Mouse (Mus musculus): ENCODE results near the gene Fbxl7.

The Fbxl7 gene

DNA sequence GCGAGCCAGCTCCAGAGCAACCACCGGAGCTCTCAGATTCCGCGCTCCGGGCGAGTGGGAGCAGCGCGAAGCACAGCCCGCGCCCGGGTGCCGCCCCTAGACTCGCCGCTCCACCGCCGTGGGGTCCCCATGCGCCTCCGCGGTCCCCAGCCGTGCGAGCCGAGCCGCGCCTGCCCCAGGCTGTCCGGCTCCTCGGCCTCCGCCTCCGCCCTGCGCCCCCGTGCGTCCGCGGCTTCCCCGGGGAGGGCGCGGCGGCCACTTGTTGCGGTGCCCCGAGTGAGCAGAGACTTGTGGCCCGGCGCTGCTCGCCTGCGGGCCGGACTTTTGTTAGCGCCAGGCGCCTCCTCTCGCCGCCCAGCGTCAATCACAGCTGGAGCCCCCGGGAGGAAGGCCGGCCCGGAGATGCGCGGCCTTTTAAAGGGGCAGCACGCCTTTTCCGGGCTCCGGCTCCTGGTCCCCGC, at the start of gene Fbxl7:
Gene Fbxl7 (minus strand): TSS at position 330 of the 461 bp plus-strand sequence.
- DNase-seq (ENCODE audit: low read depth, low spot score), result no peak

DNA sequence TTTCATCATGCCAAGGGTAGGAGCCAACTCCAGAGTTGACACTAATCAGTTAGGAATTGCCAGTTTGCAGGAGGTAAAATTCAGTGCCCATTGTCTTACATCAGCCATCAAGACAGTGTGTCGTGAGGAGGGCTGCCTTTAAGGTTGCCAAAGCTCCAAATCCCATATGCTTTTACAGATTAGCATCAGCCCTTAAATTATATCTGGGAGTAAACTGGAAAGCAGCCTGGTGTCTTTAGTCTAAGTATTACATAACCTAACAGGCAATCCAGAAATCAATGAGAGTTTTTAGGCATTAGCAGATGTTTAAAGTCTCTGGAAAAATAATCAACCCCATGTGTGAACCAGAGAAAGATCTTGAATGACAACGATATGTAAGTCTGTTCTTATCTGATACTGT, 26.6 kb upstream of the Fbxl7 start:
- DNase-seq (ENCODE audit: low read depth, low spot score), result no peak

DNA sequence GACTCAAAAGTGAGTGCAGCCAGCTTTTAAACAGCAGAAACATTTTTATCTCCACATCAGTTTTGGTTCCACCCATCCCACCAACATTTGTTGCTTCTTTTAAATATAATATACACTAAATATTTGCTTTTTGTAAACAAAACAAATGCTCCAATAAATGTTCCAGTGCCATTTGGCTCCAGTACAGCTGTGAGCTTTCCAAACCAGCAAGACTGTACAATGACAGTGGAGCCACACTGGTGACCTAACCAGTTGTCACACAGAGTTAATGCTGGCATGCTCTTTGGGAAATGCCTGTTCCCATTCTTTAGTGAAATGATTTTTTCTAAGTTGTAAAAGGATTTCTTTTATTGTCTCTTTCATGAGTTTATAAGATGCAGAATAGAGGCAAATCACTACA, 18.0 kb upstream of the Fbxl7 start:
- DNase-seq (ENCODE audit: low read depth, low spot score), result no peak

DNA sequence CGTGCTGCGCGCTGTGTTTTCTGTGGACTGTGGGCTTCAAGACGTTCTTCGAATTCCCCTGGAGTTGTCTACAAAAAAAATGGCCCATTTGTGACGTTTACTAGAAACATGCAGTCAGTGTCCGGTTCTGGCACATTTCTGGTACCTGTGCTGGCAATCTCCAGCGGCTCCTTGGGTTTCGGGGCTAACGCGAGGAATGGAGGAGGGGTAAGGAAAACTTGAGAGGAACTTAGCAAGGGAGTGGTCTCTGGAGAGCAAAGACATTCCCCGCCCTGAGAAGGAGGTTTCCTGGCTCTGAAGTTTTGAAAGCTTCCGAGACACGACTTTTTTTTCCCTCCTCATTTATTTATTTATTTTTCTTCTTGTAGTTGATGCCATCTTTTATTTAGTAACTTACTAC, 381 bp upstream of the Fbxl7 start:
- no peak for DNase-seq (ENCODE audit: low read depth, low spot score)

DNA sequence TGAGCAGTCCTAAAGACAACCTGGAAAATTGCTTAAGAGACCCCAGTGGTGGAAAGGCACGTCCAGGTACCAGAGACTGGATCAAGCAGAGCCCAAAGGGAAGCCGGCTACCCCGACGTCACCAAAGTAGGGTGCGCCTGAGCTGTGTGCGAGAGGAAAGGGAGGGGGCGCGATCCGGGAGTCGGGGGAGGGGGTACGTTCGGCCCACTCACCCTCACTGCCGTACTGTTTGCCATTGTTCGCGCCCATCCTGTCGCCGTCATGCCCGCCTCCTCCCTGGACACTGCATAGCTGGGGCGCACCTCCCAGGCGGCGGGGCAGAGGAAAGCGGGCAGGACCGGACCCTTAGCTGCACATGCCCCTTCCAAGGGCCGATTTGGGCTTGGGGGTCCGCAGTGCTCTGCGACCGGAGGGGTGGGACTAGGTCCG, 565 bp downstream of the Fbxl7 start:
- DNase-seq (ENCODE audit: low read depth, low spot score), result no peak

DNA sequence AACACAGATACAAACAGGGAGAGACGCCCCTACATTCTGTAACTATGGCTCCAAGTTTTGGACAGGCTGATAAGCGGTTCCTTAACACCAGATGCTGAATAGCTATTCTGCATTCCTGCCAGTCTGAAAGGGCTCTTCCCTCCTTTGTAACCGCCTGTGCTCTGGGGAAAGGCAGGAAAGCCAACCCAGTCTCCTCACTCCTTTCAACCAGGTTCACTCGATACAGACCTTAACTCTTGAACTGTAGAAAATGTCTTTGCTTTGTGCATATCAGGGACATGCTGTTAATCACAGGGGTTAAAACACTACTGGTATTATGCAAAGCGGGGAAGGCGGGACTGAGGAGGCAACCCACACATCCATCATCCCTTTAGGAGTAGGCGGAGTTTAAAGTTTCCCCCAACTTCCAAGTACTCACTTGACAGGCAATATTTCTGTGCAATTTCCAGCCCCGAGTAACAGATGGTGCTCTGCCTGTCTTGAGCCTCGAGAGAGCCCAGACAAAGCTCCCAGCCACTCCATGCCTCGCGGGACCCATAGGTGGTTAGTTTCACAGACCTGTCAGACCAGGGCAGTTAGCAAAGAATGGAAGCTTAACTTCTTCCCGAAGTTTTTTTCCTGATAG, 1.2 kb downstream of the Fbxl7 start:
- DNase-seq (ENCODE audit: low read depth, low spot score), result no peak

DNA sequence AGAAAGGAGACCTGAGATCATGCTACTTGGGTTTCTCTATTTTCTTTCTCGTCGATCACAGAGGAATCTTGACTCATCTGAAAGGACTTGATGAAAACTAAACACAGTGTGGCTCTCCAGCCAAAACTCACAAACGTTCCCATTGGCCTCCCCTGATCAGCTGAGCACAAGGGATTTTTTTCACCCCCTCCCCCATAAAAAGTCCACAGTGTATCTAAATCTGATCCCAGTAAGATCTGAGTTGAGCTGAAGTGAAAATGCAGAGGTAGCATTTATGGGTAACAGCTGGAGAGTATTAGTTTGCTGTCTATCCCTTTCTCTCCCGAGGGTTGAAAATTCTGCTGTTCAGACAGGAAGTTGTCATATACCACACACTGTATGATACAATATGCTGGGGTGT, 2.2 kb downstream of the Fbxl7 start:
- DNase-seq (ENCODE audit: low read depth, low spot score), result no peak

DNA sequence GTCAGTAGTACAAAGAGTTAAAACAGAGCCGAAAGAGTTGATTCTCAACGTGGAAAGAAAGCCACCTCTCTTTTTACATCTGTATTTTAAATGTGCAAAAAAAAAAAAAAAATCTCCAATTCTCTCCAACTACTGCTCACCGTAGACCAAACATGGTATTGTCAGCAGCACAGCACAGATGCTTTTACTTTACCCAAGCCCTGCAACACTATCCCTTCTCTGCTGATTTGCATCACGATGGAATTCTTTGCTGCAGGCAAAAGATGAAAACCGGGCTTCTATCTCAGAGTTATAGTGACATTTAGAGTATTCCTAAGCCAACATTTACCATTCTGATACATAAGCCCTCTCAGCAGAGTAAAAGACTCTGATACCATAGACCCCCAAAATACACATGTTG, 5.4 kb downstream of the Fbxl7 start:
- no peak for DNase-seq (ENCODE audit: low read depth, low spot score)

DNA sequence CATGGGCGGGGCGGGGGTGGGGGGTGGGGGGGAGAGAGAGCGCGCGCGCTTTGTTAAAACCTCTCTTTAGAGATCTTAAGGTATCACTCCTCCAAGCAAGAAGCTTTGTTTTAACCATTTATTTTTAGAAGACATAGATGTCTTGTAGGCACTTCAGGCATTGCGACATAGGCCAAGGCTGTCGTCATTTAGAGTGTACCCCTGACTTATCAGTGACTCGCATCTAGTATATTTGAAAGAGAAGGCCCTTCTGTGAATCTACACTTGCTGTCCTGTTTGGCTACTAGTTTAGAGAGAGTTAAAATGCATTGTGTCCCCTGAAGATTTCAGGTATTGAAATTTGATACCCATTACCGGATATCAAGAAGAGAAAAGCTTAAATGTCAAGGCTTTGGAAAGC, 7.2 kb downstream of the Fbxl7 start:
- no peak for DNase-seq (ENCODE audit: low read depth, low spot score)

DNA sequence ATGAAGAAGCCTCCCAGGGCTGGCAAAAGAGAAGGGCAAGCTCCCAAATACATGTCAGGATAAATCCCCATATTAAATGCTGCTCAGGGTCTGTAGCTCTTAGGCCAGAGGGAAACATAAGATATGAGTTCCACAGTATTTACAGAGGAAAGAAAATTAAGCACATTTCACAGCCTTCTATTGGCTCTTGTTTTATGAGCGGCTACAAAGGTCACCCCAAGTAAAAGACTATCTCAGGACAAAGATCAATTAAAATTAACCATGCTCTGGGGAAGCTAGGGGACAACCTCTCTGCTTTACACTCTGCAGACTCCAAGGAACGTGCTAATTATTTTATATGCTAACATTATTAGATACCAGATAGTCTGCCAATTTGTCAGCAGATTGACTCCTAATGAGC, 9.4 kb downstream of the Fbxl7 start:
- DNase-seq (ENCODE audit: low read depth, low spot score), result no peak

DNA sequence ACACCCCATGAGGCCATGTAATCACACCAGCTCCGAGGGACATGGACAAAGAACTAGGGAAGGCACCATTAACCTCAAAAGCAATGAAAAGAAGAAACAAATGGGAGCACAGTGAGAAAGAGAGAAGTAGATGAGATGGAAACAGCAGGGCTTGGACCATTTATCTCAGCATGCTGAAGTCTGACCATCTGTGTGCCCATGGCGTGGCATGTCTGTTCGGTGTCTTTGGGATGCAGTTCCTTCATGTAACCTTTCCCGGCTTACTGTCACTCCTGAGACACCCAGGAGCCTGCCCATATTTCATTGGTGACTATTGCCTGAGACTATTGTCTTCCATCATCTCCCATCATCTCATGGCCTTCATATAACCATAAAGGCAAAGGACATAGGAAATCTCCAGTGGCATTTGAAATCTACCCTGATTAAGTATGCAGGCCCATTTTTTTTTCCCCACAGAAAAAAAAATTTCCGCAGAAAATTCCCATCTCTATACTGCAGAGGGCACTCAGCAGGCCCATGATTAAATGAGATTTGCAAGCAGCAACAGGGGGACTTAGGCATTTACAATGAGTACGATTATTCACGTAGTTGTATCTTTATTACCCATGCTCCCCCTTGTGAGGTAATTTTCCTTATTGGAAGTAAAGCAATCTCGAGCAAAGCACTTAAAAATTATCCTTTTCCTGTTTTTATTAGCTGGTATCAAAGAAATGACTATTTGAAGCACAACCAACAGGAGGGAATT, 15.0 kb downstream of the Fbxl7 start:
- no peak for DNase-seq (ENCODE audit: low read depth, low spot score)

DNA sequence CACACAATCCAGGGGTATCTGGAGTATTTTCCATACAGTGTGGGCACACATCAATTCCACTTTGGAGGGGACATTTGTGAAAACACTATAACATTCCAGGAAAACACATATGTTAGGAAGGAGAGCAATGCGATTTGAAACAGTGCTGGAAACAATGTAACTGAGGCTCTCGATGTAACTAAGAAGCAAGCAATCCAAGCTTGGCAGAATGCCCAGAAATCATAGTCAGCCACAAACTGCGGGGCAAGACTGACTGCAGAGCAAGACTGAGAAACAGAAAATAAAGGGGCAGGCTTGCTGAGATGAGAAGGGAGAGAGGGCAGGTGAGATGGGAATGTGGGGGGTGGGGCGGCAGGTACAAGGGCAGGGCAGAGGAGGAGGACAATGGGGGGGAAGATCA, 19.7 kb downstream of the Fbxl7 start:
- DNase-seq (ENCODE audit: low read depth, low spot score), result peak; percentile 13

DNA sequence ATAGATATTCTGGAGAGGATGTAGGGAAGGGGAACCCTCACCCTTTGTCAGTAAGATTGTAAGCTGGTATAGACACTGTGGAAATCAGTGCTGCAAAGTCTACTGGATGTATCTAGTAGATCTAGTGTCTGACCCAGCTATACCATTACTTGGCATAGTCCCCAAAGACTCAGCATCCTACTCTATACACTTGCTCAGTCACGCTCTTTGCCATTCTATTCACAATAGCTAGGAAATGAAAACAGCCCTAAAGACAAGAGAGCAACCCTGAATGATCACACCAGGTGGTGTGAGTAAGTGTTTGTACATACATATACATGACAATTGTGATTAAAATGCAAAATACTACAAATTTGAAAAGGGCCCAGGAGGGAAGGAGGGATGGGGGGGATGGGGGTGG, 23.1 kb downstream of the Fbxl7 start:
- DNase-seq (ENCODE audit: low read depth, low spot score), result no peak

DNA sequence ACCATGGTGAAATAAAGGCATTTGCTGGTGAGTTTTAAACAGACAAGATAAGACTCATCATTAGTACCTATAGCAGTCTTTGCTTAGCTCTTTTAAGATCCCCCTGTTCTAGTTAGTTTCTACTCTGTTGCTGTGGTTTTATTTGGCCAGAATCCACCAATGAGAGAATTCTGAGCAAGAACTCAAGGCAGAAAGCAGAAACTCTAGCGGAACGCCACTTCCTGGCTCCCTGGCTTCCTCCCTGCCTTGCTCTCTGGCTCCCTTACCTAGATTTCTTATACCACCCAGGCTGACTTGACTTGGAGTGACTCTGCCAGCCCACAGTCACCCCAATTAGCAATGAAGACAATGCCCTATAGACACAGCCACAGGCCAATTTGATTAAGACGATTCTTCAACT, 26.2 kb downstream of the Fbxl7 start:
- DNase-seq (ENCODE audit: low read depth, low spot score), result no peak

DNA sequence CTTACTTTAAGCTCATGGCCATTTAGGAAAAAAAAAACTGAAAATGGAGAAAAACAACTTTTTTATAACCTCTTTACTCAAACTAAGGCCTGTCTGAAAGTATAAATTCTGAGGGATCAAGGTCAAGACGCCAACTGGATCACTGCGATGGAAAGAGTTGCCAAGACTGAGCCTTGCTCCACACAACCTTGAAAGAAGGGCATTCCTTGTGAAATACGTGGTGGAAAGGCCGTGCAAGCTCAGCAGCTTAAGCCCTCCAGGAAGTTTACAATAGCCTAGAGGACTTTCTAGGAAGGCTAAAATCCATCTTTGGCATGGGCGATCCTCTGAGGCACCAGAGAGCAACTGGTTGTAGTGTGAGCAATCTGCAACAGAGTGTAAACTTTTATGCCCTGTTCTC, 27.9 kb downstream of the Fbxl7 start:
- no peak for DNase-seq (ENCODE audit: low read depth, low spot score)

DNA sequence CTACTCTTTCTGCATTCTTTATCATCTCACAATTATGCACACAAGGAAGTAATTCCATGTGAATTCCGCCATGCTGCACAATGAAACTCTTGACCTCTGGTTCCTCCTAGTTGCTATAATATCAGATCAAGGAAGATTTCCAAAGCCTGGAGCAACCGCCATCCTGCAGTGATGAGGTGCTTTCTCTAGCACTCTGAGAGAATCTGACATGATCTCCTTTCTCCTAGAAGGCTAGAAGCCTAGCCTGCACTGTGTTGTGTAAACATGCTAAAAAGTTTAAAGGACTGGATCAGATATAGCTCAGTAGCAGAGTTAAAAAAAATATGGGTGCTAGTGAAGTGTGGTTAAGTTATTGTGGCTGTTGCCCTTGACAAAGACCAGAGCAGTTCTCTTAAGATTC, 33.2 kb downstream of the Fbxl7 start:
- DNase-seq (ENCODE audit: low read depth, low spot score), result no peak

DNA sequence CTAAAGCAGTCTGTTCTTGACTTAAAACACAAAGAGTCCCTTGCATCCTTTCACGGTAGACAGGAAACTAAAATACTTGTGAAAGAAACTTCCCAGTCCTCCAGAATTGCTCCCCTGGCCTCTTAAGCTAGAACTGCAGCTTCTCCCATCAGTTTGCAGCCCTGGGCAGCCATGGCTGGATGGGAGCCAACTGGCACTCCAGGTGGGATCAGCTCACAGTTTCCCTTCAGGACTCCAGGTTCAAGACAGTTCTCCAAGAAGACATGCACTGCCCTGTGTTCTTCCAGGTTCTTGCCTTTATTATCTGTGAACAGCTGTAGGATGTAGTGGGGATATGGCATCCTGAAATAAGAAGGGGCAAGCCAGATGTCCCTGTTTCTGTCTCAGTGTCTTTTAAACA, 45.8 kb downstream of the Fbxl7 start:
- DNase-seq (ENCODE audit: low read depth, low spot score), result no peak

DNA sequence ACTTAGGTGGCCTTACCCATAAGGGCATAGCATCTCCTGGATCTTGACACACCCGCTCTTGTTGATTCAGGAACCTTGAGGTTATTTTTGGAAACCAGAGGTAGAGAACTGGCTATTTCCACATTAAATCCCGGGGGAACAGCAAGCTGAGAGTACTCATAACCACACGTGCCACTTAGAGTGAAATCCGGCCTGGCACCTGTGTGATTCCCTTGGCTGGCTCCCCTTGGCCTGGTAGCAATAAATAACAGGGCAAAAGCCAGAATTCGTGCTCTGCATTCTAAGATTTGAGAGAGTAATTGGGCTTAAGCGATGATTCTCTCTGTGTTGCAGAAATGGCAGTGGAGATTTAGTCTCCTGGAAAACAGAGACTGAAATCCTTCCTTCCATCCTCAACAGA, 53.2 kb downstream of the Fbxl7 start:
- DNase-seq (ENCODE audit: low read depth, low spot score), result no peak

DNA sequence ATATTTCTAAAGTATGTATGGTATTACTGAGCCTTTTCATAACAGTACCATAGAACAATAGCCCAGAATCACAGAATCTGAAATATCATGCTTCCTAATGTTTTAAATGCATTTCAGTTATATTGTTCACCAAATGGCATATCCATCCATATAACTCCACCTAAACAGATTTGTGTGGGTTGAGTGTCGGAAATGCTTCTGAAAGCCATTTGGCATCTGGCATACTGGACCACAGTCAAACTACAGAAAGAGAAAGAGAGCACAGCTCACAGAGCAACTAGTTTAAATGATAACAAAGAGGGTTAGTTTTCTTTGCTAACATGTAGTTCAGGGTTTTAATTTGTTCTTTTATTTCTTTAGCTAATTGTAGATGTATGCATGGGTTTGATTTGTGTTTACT, 57.0 kb downstream of the Fbxl7 start:
- no peak for DNase-seq (ENCODE audit: low read depth, low spot score)

DNA sequence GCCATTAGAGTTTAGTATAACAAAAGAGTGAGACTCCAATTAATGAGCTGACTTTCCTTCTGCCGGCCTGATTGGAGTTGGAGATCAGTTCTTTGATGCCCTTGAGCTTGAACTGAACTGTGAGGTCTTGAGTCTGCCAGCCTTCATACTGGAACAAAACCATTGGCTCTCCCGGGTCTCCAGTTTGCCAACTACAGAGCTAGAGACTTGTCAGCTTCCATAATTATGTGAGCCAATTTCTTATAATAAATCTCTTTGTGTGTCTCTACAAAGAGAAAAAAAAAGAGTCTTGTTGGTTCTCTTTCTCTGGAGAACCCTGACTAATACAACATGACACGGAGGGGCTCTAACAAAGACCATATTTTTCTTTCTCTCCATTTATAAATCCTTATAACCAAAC, 58.2 kb downstream of the Fbxl7 start:
- DNase-seq (ENCODE audit: low read depth, low spot score), result no peak

DNA sequence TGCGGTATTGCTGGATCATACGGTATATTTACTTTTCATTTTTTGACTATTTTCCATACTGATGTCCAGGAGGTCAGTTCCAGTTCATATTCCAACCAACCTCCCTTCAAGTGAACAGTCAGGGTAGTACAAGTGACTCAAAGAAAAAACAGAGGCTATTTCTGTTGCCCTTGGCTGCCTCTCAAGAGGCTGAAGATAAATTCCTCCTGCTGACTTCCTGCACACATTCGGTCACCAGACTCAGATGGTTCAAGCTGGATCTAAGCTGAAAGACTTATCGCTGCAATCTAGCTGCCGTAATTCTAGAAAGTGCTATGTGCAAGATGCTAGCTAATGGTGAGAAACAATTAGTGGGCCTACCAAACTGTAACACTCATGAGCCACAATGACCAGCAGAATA, 61.0 kb downstream of the Fbxl7 start:
- DNase-seq (ENCODE audit: low read depth, low spot score), result no peak

DNA sequence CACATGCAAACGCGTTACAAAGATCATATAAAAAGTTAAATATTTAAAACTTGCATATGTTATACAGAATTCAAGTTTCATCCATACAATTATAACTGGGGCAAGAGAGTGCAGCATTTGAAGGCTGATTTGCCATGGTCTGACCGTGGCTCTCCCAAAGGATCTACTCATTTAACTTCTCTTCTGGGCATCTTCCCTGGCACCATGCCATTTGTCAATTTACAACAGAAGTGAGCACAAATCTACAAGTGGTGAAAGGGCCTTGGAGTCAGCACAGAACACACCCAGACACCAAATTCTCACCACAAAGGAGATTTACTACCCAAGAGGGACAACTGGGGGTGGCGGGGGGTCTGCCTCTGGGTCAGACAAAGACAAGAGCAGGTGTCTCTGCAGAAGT, 64.2 kb downstream of the Fbxl7 start:
- no peak for DNase-seq (ENCODE audit: low read depth, low spot score)

DNA sequence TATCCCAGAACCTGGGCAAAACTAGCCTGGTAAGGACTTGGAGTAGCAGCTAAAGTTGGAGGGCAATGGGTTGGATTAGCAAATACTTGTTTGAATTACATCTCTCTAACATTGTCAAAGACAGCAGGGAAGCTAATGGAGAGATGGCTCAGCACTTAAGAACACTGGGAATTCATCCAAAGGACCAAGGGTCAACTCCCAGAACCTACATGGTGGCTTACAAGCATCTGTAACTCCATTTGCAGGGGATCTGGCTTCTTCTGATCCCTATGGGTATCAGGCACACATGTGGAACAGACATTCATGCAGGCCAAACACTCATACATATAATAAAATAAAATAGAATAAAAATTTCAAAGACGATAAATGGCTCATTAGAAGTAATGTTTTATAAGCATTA, 78.4 kb downstream of the Fbxl7 start:
- no peak for DNase-seq (ENCODE audit: low read depth, low spot score)

DNA sequence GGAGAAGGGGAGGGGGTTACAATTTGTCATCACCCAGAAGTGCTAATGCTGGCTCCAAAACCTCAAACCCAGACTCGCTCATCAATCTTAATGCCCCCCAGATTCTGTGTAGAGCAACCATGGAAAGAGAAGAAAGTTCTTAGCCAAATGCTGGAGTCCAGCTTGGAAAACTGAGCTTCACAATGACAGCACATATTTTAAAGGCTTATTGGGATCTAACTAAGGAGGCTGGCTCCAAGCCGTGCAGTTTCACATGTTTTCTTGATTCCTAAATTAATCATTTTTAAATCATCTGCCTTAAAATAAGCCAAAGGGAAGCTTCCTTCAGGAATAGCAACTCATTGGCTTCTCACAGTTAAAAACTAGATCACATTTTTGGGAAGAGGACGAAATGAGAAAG, 82.5 kb downstream of the Fbxl7 start:
- DNase-seq (ENCODE audit: low read depth, low spot score), result no peak
